Mouse (Mus musculus) kidney, postnatal 0 days (tissue): ENCODE data around the gene Hat1. TPM values are rescaled to one million over a fixed set of nuclear protein-coding genes. Genes with fewer than 3 reads are reported as not detected.
A peak's percentile ranks its signal among the peaks of the same experiment; 100 is the strongest.

Experiments used
- ATAC-seq: fragments of 200-750 bp; cut with Nextera tagmentation; replicated peaks from 2 replicates; pipeline ENCODE4 v1.8.0; 2017; ENCODE audit warnings: low read depth, moderate number of reproducible peaks, moderate TSS enrichment, moderate library complexity; ENCODE audit not compliant: low FRiP score
- DNase-seq: peaks from one replicate; pipeline ENCODE4 v3.0.0-alpha.2; 2016; ENCODE audit warnings: low spot score
- H3K27ac ChIP-seq: fragments of 300-500 bp; sonication (generic); 2 replicates; pipeline ENCODE4 v1.5.1; 2014; ENCODE audit warnings: mild to moderate bottlenecking
- H3K27me3 ChIP-seq: fragments of 300-500 bp; sonication (generic); 2 replicates; pipeline ENCODE4 v1.6.1; 2014; ENCODE audit warnings: low read length, mixed read lengths; ENCODE audit not compliant: insufficient read depth
- H3K36me3 ChIP-seq: fragments of 300-500 bp; sonication (generic); 2 replicates; pipeline ENCODE4 v1.6.1; 2014; ENCODE audit warnings: low read length, mixed read lengths; ENCODE audit not compliant: insufficient read depth
- H3K4me1 ChIP-seq: fragments of 300-500 bp; sonication (generic); replicated peaks from 2 replicates; pipeline ENCODE4 v1.6.1; 2014; ENCODE audit warnings: antibody characterized with exemption, low read length, mixed read lengths; ENCODE audit not compliant: insufficient read depth
- H3K4me2 ChIP-seq: fragments of 300-500 bp; sonication (generic); 2 replicates; pipeline ENCODE4 v1.6.1; 2014; ENCODE audit warnings: mild to moderate bottlenecking, low read length, moderate library complexity, mixed read lengths
- H3K4me3 ChIP-seq: fragments of 300-500 bp; sonication (generic); replicated peaks from 2 replicates; pipeline ENCODE4 v1.5.1; 2014; ENCODE audit warnings: low read depth, low read length
- H3K9ac ChIP-seq: fragments of 300-500 bp; sonication (generic); 2 replicates; pipeline ENCODE4 v1.6.1; 2014; ENCODE audit warnings: low read depth, low read length
- H3K9me3 ChIP-seq: fragments of 300-500 bp; sonication (generic); replicated peaks from 2 replicates; pipeline ENCODE4 v1.6.1; 2016; ENCODE audit warnings: low read length, inconsistent platforms, mixed read lengths
- CTCF ChIP-seq: IDR thresholded peaks from 2 replicates; pipeline ENCODE4 v1.5.1; 2016; ENCODE audit warnings: antibody characterized with exemption, low read depth, mild to moderate bottlenecking, moderate library complexity
- WGBS: fragments of 180-500 bp; shearing (Covaris S2); extraction: QIAGEN DNeasy Blood & Tissue Kit; methylation state at CpG from one replicate; pipeline ENCODE4 v1.1.7; 2014; 5-methylcytosine and 5-hydroxymethylcytosine counted together
- polyA plus RNA-seq: library from polyadenylated mRNA; unstranded; fragments of >200 nt; fragmentation: Nextera tagmentation; extraction: Ambion mirVana; gene quantifications from 2 replicates; pipeline ENCODE4 v1.2.1, GENCODE M21; 2015

The Hat1 gene
- polyA plus RNA-seq, 1 experiment from 2014 or later, result 85.9 TPM

DNA sequence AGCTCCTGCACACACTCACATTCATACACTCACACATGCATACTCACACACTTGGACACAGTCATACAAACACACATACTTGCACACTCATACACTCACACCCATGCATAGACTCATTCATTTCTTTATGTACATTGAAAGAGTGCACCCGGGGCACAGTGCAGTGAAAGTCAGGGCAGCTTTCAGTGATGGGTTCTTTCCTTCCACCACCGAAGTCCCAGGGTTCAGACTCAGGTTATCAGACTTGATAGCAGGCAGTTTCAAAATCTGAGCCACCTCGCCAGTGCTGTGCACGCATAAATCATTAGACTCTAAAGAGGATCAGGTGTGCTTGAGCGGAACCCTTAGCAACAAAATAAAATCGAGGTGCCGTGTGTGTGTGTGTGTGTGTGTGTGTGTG is 38.6 kb upstream of the Hat1 start:
- ATAC-seq (no peak), DNase-seq (no peak)
- peaks cover 10% of the 10 kb centered on the region; the same call in 1 of the 2 replicates for H3K4me1 ChIP-seq
- H3K4me3 ChIP-seq, result no peak overlapping the region
- no peak for TF ChIP-seq CTCF
- H3K4me2 ChIP-seq, result no peak overlapping the region
- WGBS, result 39% methylated on average over 7 of the region's 7 CpGs
- H3K27me3 ChIP-seq, result no peaks in the 10 kb centered on the region
- H3K9ac ChIP-seq, result no peak overlapping the region
- H3K36me3 ChIP-seq, result no peaks in the 10 kb centered on the region
- H3K9me3 ChIP-seq, result no peaks in the 10 kb centered on the region
- H3K27ac ChIP-seq, result no peak overlapping the region

DNA sequence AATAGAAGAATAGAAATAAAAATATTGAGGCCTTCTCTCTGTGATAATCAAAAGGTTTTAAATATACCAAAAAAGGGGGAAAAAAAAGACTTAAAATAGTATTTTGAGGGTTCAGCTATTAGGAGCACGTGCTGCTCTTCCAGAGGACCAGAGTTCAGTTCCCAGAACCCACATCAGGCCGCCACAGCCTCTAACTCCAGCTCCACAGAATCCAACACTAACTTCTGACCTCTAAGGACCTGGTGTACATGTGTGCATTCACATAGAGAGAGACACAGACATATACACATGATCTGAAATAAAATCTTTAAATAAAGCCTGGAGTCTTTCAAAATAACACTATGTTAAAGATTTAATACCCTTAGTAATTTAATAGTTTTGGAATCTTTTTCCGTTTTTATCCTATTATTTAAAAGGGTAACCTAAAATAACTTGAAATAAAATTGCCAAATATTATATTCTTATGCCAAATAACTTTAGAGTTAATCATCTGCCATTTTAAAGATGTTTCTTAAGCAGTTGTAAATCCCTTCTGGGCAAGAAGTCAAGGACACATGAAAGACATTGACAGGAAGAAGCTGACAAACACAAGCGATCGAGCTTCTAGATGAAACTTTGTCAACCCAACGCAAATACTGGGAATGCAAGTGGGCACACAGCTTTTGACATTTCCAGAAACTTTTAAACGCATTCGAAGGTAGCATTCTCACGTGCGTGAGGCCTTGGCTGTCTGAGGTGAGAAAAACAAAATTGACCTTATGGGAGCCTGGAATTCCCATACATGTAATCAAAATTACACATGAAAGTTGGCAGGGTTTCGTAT is 37.6 kb upstream of the Hat1 start:
- no peak for DNase-seq
- Histone ChIP-seq H3K4me2 (no peak overlapping the region), H3K9me3 (no peaks in the 10 kb centered on the region), H3K9ac (no peak overlapping the region), H3K27ac (no peak overlapping the region), H3K27me3 (no peaks in the 10 kb centered on the region), H3K4me3 (no peak overlapping the region), H3K36me3 (no peaks in the 10 kb centered on the region), H3K4me1 (peaks cover 10% of the 10 kb centered on the region; the same call in 1 of the 2 replicates)
- ATAC-seq, result no peak
- no peak for TF ChIP-seq CTCF
- WGBS, result 84% methylated on average over 11 of the region's 11 CpGs

DNA sequence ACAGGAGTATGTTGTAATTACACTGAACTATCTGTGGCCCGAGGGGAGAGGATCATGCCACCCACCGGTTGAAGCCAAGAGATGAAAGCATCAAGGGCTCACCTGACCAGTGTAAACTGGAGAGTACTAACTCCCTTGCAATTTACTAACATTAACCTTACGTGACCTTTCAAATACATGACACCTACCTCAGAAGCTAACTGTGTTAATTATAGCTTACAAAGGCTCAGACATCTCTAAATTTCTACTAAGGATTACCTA is 37.1 kb upstream of the Hat1 start:
- no peak for TF ChIP-seq CTCF
- Histone ChIP-seq H3K9ac (no peak overlapping the region), H3K4me2 (no peak overlapping the region), H3K9me3 (no peaks in the 10 kb centered on the region), H3K27me3 (no peaks in the 10 kb centered on the region), H3K4me3 (no peak overlapping the region), H3K36me3 (no peaks in the 10 kb centered on the region), H3K27ac (no peak overlapping the region), H3K4me1 (peaks cover 10% of the 10 kb centered on the region; the same call in 1 of the 2 replicates)
- DNase-seq (no peak), ATAC-seq (no peak)
- 69% methylated on average over 3 of the region's 3 CpGs for WGBS

DNA sequence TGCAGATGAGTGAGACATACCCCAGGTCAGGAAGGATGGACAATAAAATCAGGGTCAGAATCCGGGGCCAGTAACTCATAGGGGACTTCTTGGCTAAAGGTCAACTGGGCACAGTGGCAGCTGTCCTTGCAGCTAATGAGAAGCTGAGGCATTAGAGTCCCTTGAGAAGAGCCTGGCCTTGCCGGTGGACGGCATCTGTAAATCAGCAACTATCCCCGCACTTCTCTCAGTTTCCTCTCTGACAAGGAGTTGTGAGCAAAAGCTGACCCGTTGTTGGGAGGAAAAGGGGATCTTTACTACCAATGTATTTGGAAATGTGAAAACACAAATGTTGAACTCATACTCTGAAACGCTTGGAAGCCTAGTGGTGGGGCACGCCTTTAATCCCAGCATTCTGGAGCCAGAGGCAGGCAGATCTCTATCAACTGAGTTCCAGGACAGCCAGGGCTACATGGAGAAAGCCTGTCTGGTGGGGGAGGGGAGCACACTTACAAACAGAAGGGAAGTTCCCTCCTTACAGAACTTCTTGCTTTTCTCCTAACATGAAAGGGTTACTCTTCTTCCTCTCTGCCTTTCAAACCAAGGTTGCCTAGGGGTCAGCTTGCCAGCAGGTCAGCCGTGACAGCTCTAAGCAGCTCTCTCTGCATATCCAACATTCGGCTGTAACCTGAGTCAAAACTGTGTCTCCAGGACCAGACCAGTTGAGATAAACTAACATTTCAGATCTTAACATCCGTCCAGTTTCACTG is 35.3 kb upstream of the Hat1 start:
- Histone ChIP-seq H3K4me2 (0 out of 2 replicates have a peak overlapping the region, but pooled peaks have one; percentile 6), H3K27ac (peak overlapping the region; percentile 70), H3K36me3 (0 out of 2 replicates have a peak, but pooled peaks cover 4% of the 10 kb centered on the region), H3K27me3 (no peaks in the 10 kb centered on the region), H3K9ac (peak overlapping the region; percentile 23; the same call in 1 of the 2 replicates), H3K4me3 (no peak overlapping the region), H3K9me3 (no peaks in the 10 kb centered on the region), H3K4me1 (peaks cover 10% of the 10 kb centered on the region; the same call in 1 of the 2 replicates)
- ATAC-seq, result peak; percentile 57; the same call in 1 of the 2 replicates
- WGBS, result 28% methylated on average over 10 of the region's 10 CpGs
- TF ChIP-seq CTCF, result no peak
- peak; percentile 68 for DNase-seq

DNA sequence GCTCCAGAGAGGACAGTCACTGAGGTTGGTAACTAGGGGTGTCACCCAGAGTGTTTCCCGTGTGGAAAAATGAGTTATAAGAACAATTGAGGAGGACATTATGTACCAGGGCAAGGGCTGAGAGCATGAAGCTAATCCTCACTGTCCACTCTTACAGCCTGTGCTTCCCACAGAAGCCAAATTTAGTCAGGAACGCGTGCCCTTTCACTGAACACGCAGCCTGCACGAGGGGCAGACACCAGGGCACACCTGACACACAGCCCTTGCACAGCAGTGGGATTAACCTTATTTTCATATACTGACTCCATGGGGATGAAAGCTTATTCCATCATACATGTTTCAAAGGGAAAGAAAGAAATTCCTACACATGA is 34.7 kb upstream of the Hat1 start:
- H3K4me3 ChIP-seq, result no peak overlapping the region
- H3K27me3 ChIP-seq, result no peaks in the 10 kb centered on the region
- H3K27ac ChIP-seq, result peak overlapping the region; percentile 70
- no peak for TF ChIP-seq CTCF
- peaks cover 10% of the 10 kb centered on the region; the same call in 1 of the 2 replicates for H3K4me1 ChIP-seq
- H3K36me3 ChIP-seq, result 0 out of 2 replicates have a peak, but pooled peaks cover 4% of the 10 kb centered on the region
- ATAC-seq (peak; percentile 29; the same call in 1 of the 2 replicates), DNase-seq (no peak)
- 31% methylated on average over 5 of the region's 5 CpGs for WGBS
- no peaks in the 10 kb centered on the region for H3K9me3 ChIP-seq
- 0 out of 2 replicates have a peak overlapping the region, but pooled peaks have one; percentile 6 for H3K4me2 ChIP-seq
- peak overlapping the region; percentile 23; the same call in 1 of the 2 replicates for H3K9ac ChIP-seq

DNA sequence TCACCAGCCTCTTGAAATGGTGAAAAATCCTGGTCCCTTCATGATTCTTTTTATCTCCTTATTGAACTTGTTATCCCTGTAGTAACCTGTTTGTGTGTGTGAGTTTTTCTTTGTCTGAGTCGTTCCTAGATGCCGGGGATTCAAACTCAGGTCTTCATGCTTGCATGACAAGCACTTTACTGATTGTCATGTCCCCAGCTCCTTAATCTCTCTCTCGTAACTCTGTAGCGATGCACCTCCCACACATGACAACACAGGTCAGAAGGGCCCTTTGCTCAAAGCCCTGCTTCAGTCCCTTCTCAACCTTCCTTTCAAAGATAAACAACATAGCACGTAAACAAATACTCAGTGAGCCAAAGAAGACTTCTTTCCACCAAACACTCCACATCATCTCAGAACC is 30.4 kb upstream of the Hat1 start:
- H3K9ac ChIP-seq, result no peak overlapping the region
- 0 out of 2 replicates have a peak, but pooled peaks cover 4% of the 10 kb centered on the region for H3K36me3 ChIP-seq
- peaks cover 9% of the 10 kb centered on the region; the same call in 1 of the 2 replicates for H3K4me1 ChIP-seq
- no peak overlapping the region for H3K4me3 ChIP-seq
- no peaks in the 10 kb centered on the region for H3K9me3 ChIP-seq
- TF ChIP-seq CTCF, result no peak
- H3K27me3 ChIP-seq, result no peaks in the 10 kb centered on the region
- 84% methylated on average over 5 of the region's 5 CpGs for WGBS
- no peak overlapping the region for H3K27ac ChIP-seq
- ATAC-seq (no peak), DNase-seq (no peak)
- H3K4me2 ChIP-seq, result no peak overlapping the region
